Mouse (Mus musculus) hindlimb bud, embryonic 11.5 days (tissue): ENCODE measurements around the gene Anks6.
A peak's percentile ranks its signal among the peaks of the same experiment; 100 is the strongest.

ENCODE experiments used
- DNase-seq: peaks from one replicate; pipeline ENCODE4 v3.0.0-alpha.2; 2012; ENCODE audit warnings: low read depth, low spot score; ENCODE audit errors: extremely low spot score

Anks6 gene

GRCm38 (mm10) chr4:47047765-47048164, 9.5 kb downstream of the Anks6 start:
- DNase-seq, result no peak

- no peak for DNase-seq
These were observed 10.3 kb downstream of the Anks6 start for GRCm38 (mm10) chr4:47046974-47047373.

- DNase-seq, result no peak
These were observed 13.4 kb downstream of the Anks6 start for GRCm38 (mm10) chr4:47043866-47044265.

GRCm38 (mm10) chr4:47039586-47039985, 17.6 kb downstream of the Anks6 start:
- DNase-seq, result no peak

GRCm38 (mm10) chr4:47037321-47037657, 19.9 kb downstream of the Anks6 start:
- peak; percentile 75 for DNase-seq

GRCm38 (mm10) chr4:47036486-47037320, 20.5 kb downstream of the Anks6 start:
- DNase-seq, result no peak

- no peak for DNase-seq
These were observed 21.7 kb downstream of the Anks6 start for GRCm38 (mm10) chr4:47035536-47035935.

- no peak for DNase-seq
These were observed 25.1 kb downstream of the Anks6 start for GRCm38 (mm10) chr4:47032171-47032570.

- no peak for DNase-seq
These were observed 28.4 kb downstream of the Anks6 start for GRCm38 (mm10) chr4:47028791-47029190.

- DNase-seq, result no peak
These were observed 33.3 kb downstream of the Anks6 start for GRCm38 (mm10) chr4:47023949-47024348.

- no peak for DNase-seq
These were observed 34.2 kb downstream of the Anks6 start for GRCm38 (mm10) chr4:47022804-47023603.

GRCm38 (mm10) chr4:47020563-47020962, 36.7 kb downstream of the Anks6 start:
- DNase-seq, result no peak

GRCm38 (mm10) chr4:47015156-47015555, 42.1 kb downstream of the Anks6 start:
- no peak for DNase-seq

- DNase-seq, result no peak
These were observed 44.8 kb downstream of the Anks6 start for GRCm38 (mm10) chr4:47012476-47012875.

- no peak for DNase-seq
These were observed 46.6 kb downstream of the Anks6 start for GRCm38 (mm10) chr4:47010400-47011231.

GRCm38 (mm10) chr4:47000626-47001395, 56.4 kb downstream of the Anks6 start:
- DNase-seq, result no peak

- no peak for DNase-seq
These were observed 59.3 kb downstream of the Anks6 start for GRCm38 (mm10) chr4:46997969-46998368.

GRCm38 (mm10) chr4:46992827-46993473, 64.3 kb downstream of the Anks6 start:
- peak; percentile 73 for DNase-seq

- DNase-seq, result no peak
These were observed 65.3 kb downstream of the Anks6 start for GRCm38 (mm10) chr4:46991959-46992316.
